Mouse (Mus musculus): Measurements from ENCODE around the gene Lrrfip1. TPM values are rescaled to one million over a fixed set of nuclear protein-coding genes. Genes with fewer than 3 reads are reported as not detected.

Lrrfip1 gene
- polyA plus RNA-seq, 1 experiment from 2014 or later = 26.2 TPM

DNA sequence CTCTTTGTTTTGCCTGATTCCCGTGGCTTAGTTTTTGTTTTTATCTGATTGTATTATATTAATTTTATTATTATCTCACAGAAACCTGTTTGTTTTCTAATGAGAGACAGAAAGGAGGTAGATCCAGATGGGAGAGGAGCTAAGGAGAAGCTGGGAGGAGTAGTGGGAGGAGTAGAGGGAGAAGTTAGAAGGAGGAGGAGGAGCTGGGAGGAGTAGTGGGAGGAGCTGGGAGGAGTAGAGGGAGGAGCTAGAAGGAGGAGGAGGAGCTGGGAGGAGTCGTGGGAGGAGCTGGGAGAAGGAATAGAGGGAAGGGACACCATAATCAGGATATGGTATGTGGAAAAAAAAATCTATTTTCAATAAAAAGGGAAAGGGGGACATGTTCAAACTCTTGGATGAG is 36.7 kb downstream of the Lrrfip1 start:
- no peak for ATAC-seq (ENCODE audit: insufficient number of reproducible peaks, low FRiP score, low TSS enrichment, low read depth)
- Histone ChIP-seq H3K4me2 (ENCODE audit: low read depth, severe bottlenecking) (no peak overlapping the region), H3K27me3 (ENCODE audit: control insufficient read depth, insufficient read depth, low read length) (no peaks in the 10 kb centered on the region), H3K4me1 (ENCODE audit: control insufficient read depth, insufficient read depth, low read length) (peaks cover 3% of the 10 kb centered on the region; the same call in 1 of the 2 replicates), H3K27ac (replicated peaks; ENCODE audit: low read depth, low read length) (no peak overlapping the region), H3K9me3 (ENCODE audit: control insufficient read depth, low read length) (no peaks in the 10 kb centered on the region), H3K9ac (ENCODE audit: low read length) (no peak overlapping the region), H3K4me3 (ENCODE audit: low read depth, low read length) (no peak overlapping the region), H3K36me3 (ENCODE audit: control insufficient read depth, insufficient read depth, low read length) (no peaks in the 10 kb centered on the region)
- 81% methylated on average over 2 of the region's 2 CpGs for WGBS
- DNase-seq (ENCODE audit: low spot score) = no peak

DNA sequence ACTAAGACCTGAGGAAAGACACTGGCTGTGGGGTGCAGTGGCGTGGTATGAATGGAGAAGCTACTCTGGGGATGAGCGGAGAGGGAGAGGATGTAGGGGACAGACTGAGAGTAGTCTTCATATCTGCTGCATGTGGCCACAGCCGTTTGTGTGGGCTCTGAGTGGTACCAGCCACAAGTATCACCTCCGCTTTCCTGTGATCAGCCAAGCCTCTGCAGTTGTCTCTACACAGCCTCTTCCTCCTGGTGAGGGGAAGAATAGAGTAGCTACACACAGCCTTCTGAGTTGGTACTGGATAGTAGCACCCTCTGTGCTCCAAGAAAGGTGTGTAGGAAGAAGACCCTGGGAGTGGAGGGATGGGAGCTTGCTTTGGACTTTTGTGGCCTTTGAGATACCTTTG is 38.7 kb downstream of the Lrrfip1 start:
- 87% methylated on average over 4 of the region's 4 CpGs for WGBS
- no peak for DNase-seq (ENCODE audit: low spot score)
- H3K4me1 ChIP-seq (ENCODE audit: control insufficient read depth, insufficient read depth, low read length) = peaks cover 3% of the 10 kb centered on the region; the same call in 1 of the 2 replicates

DNA sequence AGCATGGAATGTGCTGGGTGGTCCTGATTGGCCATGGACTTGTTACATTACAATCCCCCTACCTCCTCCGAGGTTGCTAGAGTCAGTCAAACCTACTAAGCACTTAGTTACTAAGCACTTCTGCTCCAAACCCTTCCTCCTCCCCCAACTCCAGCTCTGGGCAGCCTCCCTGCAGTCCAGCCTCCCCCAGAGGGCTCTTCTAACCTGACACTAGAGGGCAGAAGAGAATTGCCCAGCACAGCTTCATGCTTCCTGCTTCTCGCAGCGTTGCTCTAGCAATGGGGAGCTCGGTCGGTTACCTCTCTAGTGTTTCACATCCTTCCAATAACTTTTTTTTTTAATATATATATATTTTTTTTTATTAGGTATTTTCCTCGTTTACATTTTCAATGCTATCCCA is 39.5 kb downstream of the Lrrfip1 start:
- no peak for ATAC-seq (ENCODE audit: insufficient number of reproducible peaks, low FRiP score, low TSS enrichment, low read depth)
- WGBS = 73% methylated on average over 6 of the region's 6 CpGs
- H3K27ac ChIP-seq (replicated peaks; ENCODE audit: low read depth, low read length) = no peak overlapping the region
- H3K4me3 ChIP-seq (ENCODE audit: low read depth, low read length) = no peak overlapping the region
- H3K4me1 ChIP-seq (ENCODE audit: control insufficient read depth, insufficient read depth, low read length) = peaks cover 3% of the 10 kb centered on the region; the same call in 1 of the 2 replicates
- no peak overlapping the region for H3K9ac ChIP-seq (ENCODE audit: low read length)
- no peak overlapping the region for H3K4me2 ChIP-seq (ENCODE audit: low read depth, severe bottlenecking)
- no peak for DNase-seq (ENCODE audit: low spot score)
- no peaks in the 10 kb centered on the region for H3K9me3 ChIP-seq (ENCODE audit: control insufficient read depth, low read length)
- H3K36me3 ChIP-seq (ENCODE audit: control insufficient read depth, insufficient read depth, low read length) = no peaks in the 10 kb centered on the region
- no peaks in the 10 kb centered on the region for H3K27me3 ChIP-seq (ENCODE audit: control insufficient read depth, insufficient read depth, low read length)

More for the DNA sequence above, 38.7 kb downstream of the Lrrfip1 start:
- ATAC-seq (ENCODE audit: insufficient number of reproducible peaks, low FRiP score, low TSS enrichment, low read depth) = no peak
- Histone ChIP-seq H3K4me3 (ENCODE audit: low read depth, low read length) (no peak overlapping the region), H3K27me3 (ENCODE audit: control insufficient read depth, insufficient read depth, low read length) (no peaks in the 10 kb centered on the region), H3K27ac (replicated peaks; ENCODE audit: low read depth, low read length) (no peak overlapping the region), H3K36me3 (ENCODE audit: control insufficient read depth, insufficient read depth, low read length) (no peaks in the 10 kb centered on the region), H3K9ac (ENCODE audit: low read length) (no peak overlapping the region), H3K4me2 (ENCODE audit: low read depth, severe bottlenecking) (no peak overlapping the region), H3K9me3 (ENCODE audit: control insufficient read depth, low read length) (no peaks in the 10 kb centered on the region)

DNA sequence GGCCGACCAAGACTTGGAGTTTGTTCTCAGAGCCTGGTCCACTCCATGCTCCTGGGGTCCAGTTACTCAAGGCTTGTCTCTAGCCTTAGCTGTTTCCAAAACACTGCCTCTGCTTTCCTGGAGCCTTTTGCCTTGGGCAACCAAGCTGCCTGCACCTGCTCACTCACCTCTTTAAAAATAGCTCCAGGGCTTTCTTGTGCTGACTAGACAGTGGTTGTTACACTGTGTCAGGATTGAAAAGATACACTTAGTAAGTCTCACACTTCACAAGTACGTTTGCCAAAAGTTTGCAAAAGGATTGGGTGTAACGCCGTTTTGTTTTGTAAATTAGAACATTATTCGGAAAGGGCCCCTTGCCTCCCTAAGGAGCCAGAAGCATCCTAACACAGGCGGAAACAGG is 40.0 kb downstream of the Lrrfip1 start:
- H3K9me3 ChIP-seq (ENCODE audit: control insufficient read depth, low read length) = no peaks in the 10 kb centered on the region
- DNase-seq (ENCODE audit: low spot score) = no peak
- no peak overlapping the region for H3K4me3 ChIP-seq (ENCODE audit: low read depth, low read length)
- no peak overlapping the region for H3K4me2 ChIP-seq (ENCODE audit: low read depth, severe bottlenecking)
- H3K4me1 ChIP-seq (ENCODE audit: control insufficient read depth, insufficient read depth, low read length) = peaks cover 3% of the 10 kb centered on the region; the same call in 1 of the 2 replicates
- H3K27me3 ChIP-seq (ENCODE audit: control insufficient read depth, insufficient read depth, low read length) = no peaks in the 10 kb centered on the region
- no peak overlapping the region for H3K27ac ChIP-seq (replicated peaks; ENCODE audit: low read depth, low read length)
- no peak overlapping the region for H3K9ac ChIP-seq (ENCODE audit: low read length)
- 23% methylated on average over 6 of the region's 6 CpGs for WGBS
- no peak for ATAC-seq (ENCODE audit: insufficient number of reproducible peaks, low FRiP score, low TSS enrichment, low read depth)
- no peaks in the 10 kb centered on the region for H3K36me3 ChIP-seq (ENCODE audit: control insufficient read depth, insufficient read depth, low read length)

DNA sequence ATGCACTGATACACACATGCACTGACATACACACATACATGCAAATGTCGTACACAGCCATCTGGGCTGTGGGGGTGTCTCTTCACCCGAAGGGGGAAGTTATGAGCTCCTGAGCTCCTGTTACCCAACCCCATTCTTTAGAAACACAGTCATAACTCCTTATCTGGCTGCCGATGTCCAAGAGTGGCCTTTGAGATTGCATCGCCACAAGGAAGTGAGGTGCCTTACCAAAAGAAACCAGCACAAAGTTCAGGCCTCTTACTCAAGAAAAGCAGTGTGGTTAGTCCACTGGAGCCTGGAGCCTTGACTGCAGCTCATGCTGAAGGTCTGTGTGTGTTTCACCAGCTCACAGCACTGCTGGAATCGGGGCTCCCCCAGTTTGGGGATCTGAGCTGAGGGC is 43.1 kb downstream of the Lrrfip1 start:
- no peaks in the 10 kb centered on the region for H3K9me3 ChIP-seq (ENCODE audit: control insufficient read depth, low read length)
- DNase-seq (ENCODE audit: low spot score) (no peak), ATAC-seq (ENCODE audit: insufficient number of reproducible peaks, low FRiP score, low TSS enrichment, low read depth) (no peak)
- H3K27ac ChIP-seq (replicated peaks; ENCODE audit: low read depth, low read length) = no peak overlapping the region
- H3K4me3 ChIP-seq (ENCODE audit: low read depth, low read length) = no peak overlapping the region
- H3K4me1 ChIP-seq (ENCODE audit: control insufficient read depth, insufficient read depth, low read length) = peaks cover 3% of the 10 kb centered on the region; the same call in 1 of the 2 replicates
- no peak overlapping the region for H3K9ac ChIP-seq (ENCODE audit: low read length)
- H3K4me2 ChIP-seq (ENCODE audit: low read depth, severe bottlenecking) = no peak overlapping the region
- no peaks in the 10 kb centered on the region for H3K27me3 ChIP-seq (ENCODE audit: control insufficient read depth, insufficient read depth, low read length)
- no peaks in the 10 kb centered on the region for H3K36me3 ChIP-seq (ENCODE audit: control insufficient read depth, insufficient read depth, low read length)
- 88% methylated on average over 5 of the region's 5 CpGs for WGBS

DNA sequence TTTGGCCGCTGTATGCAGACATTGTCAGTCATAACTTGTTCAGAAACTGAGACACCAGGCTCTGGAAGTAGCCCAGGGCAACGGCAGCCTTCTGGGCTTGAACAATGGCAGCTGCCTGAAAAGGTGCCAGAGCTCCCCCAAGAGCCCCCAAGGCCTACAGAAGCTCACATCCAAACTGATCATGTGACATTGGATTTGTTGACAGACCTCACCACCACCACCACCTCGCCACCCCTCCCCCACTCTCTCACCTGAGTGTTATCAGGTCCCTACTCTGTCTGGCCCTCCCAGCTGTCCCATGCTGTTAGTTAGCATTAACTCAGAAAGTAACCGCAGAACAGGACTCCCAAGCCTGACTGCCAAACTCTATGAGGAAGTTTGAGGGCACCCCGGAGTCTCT is 44.7 kb downstream of the Lrrfip1 start:
- no peak for ATAC-seq (ENCODE audit: insufficient number of reproducible peaks, low FRiP score, low TSS enrichment, low read depth)
- 67% methylated on average over 5 of the region's 5 CpGs for WGBS
- no peaks in the 10 kb centered on the region for H3K27me3 ChIP-seq (ENCODE audit: control insufficient read depth, insufficient read depth, low read length)
- H3K4me2 ChIP-seq (ENCODE audit: low read depth, severe bottlenecking) = no peak overlapping the region
- no peak for DNase-seq (ENCODE audit: low spot score)
- H3K4me3 ChIP-seq (ENCODE audit: low read depth, low read length) = no peak overlapping the region
- H3K9ac ChIP-seq (ENCODE audit: low read length) = no peak overlapping the region
- peaks cover 3% of the 10 kb centered on the region; the same call in 1 of the 2 replicates for H3K4me1 ChIP-seq (ENCODE audit: control insufficient read depth, insufficient read depth, low read length)
- no peaks in the 10 kb centered on the region for H3K36me3 ChIP-seq (ENCODE audit: control insufficient read depth, insufficient read depth, low read length)
- H3K27ac ChIP-seq (replicated peaks; ENCODE audit: low read depth, low read length) = no peak overlapping the region
- no peaks in the 10 kb centered on the region for H3K9me3 ChIP-seq (ENCODE audit: control insufficient read depth, low read length)

DNA sequence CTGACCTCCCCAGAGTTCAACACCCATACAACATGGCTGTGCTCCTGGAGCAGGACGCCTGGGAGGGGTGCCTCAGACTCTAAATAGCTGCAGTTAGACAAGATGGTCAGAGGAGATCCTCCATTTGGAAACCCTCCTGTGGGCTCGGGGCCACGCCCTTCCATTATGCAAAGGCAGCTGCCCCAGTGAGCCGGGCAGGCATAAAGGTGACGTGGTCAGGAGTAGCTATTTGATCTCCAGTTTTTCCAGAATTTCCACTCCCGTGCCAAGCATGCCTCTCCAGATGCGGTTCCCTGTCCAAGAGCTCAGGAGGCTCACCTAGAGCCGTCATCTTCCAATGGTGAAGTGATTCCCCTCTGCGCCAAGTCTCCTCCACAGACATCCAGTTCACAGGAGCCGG is 45.6 kb downstream of the Lrrfip1 start:
- WGBS = 84% methylated on average over 10 of the region's 10 CpGs
- Histone ChIP-seq H3K36me3 (ENCODE audit: control insufficient read depth, insufficient read depth, low read length) (no peaks in the 10 kb centered on the region), H3K4me2 (ENCODE audit: low read depth, severe bottlenecking) (no peak overlapping the region), H3K9me3 (ENCODE audit: control insufficient read depth, low read length) (no peaks in the 10 kb centered on the region), H3K9ac (ENCODE audit: low read length) (no peak overlapping the region), H3K27me3 (ENCODE audit: control insufficient read depth, insufficient read depth, low read length) (no peaks in the 10 kb centered on the region), H3K4me3 (ENCODE audit: low read depth, low read length) (no peak overlapping the region), H3K27ac (replicated peaks; ENCODE audit: low read depth, low read length) (no peak overlapping the region), H3K4me1 (ENCODE audit: control insufficient read depth, insufficient read depth, low read length) (peaks cover 2% of the 10 kb centered on the region; the same call in 1 of the 2 replicates)
- DNase-seq (ENCODE audit: low spot score) (no peak), ATAC-seq (ENCODE audit: insufficient number of reproducible peaks, low FRiP score, low TSS enrichment, low read depth) (no peak)

DNA sequence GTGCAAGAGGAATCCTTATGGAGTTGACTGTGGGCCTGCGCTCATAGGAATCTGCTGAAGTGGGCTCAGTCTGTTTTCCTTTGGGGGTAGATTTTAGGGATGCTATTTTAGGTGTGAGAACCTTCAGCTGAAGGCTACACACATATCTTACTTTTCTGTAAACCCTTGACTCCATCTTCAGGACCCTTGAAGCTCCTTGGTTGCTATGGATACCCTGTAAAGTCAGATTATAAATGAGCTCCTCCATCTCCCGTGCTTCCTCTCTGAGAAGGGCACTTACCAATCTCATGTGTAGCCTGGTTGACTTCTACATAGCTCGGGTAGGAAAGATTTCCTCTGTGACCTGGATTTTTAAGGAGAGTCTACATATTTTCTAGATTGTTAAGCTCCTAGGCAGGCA is 46.1 kb downstream of the Lrrfip1 start:
- DNase-seq (ENCODE audit: low spot score) (no peak), ATAC-seq (ENCODE audit: insufficient number of reproducible peaks, low FRiP score, low TSS enrichment, low read depth) (no peak)
- no peaks in the 10 kb centered on the region for H3K27me3 ChIP-seq (ENCODE audit: control insufficient read depth, insufficient read depth, low read length)
- H3K4me3 ChIP-seq (ENCODE audit: low read depth, low read length) = no peak overlapping the region
- no peak overlapping the region for H3K4me2 ChIP-seq (ENCODE audit: low read depth, severe bottlenecking)
- WGBS = 66% methylated on average over 3 of the region's 3 CpGs
- H3K9me3 ChIP-seq (ENCODE audit: control insufficient read depth, low read length) = no peaks in the 10 kb centered on the region
- no peak overlapping the region for H3K9ac ChIP-seq (ENCODE audit: low read length)
- H3K36me3 ChIP-seq (ENCODE audit: control insufficient read depth, insufficient read depth, low read length) = no peaks in the 10 kb centered on the region
- no peaks in the 10 kb centered on the region for H3K4me1 ChIP-seq (ENCODE audit: control insufficient read depth, insufficient read depth, low read length)
- H3K27ac ChIP-seq (replicated peaks; ENCODE audit: low read depth, low read length) = no peak overlapping the region

DNA sequence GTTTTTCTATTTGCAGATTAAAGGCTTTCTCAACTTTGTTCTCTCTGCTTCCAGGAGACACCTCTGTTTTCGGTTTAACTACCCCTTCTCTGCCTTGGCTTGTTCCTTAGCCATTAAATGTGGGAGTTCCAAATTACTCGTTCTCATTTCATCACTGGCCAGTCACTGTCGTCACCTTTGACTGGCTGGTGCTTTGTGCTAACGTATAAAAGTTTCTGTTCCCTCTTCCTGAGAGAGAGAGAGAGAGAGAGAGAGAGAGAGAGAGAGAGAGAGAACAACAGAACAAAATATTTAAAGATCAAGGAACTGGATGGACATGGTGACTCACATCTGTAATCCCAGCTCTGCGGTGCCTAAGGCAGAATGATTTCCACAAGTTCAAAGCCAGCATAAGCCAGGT is 47.7 kb downstream of the Lrrfip1 start:
- Histone ChIP-seq H3K36me3 (ENCODE audit: control insufficient read depth, insufficient read depth, low read length) (no peaks in the 10 kb centered on the region), H3K9ac (ENCODE audit: low read length) (no peak overlapping the region), H3K4me1 (ENCODE audit: control insufficient read depth, insufficient read depth, low read length) (no peaks in the 10 kb centered on the region), H3K27ac (replicated peaks; ENCODE audit: low read depth, low read length) (no peak overlapping the region), H3K27me3 (ENCODE audit: control insufficient read depth, insufficient read depth, low read length) (no peaks in the 10 kb centered on the region), H3K9me3 (ENCODE audit: control insufficient read depth, low read length) (no peaks in the 10 kb centered on the region), H3K4me3 (ENCODE audit: low read depth, low read length) (no peak overlapping the region), H3K4me2 (ENCODE audit: low read depth, severe bottlenecking) (no peak overlapping the region)
- DNase-seq (ENCODE audit: low spot score) (no peak), ATAC-seq (ENCODE audit: insufficient number of reproducible peaks, low FRiP score, low TSS enrichment, low read depth) (no peak)
- 39% methylated on average over 5 of the region's 5 CpGs for WGBS
